Mouse (Mus musculus) CH12.LX (cell line): ENCODE measurements around the gene Mymk. TPM values are rescaled to one million over a fixed set of nuclear protein-coding genes. Genes with fewer than 3 reads are reported as not detected.

Experiments
- DNase-seq: peaks from one replicate; pipeline ENCODE4 v3.0.0-alpha.2; 2013; ENCODE audit errors: extremely low read depth
- H3K27ac ChIP-seq: 2 replicates; pipeline ENCODE4 v1.5.1; 2012; ENCODE audit warnings: low read depth, mild to moderate bottlenecking, control low read depth, moderate library complexity; ENCODE audit not compliant: insufficient read depth
- H3K27me3 ChIP-seq: replicated peaks from 2 replicates; pipeline ENCODE3; 2012; ENCODE audit warnings: inconsistent platforms
- H3K36me3 ChIP-seq, 2 experiments: replicated peaks in 1 of 2; 2 replicates each; pipeline versions ENCODE3 to v1.6.1; 2012; ENCODE audit warnings: inconsistent platforms in 1 of 2, low read length in 1 of 2, mild to moderate bottlenecking in 1 of 2, mixed read lengths in 1 of 2, moderate library complexity in 1 of 2; ENCODE audit not compliant: control insufficient read depth in 1 of 2, insufficient read depth in 1 of 2
- H3K4me1 ChIP-seq, 2 experiments: 2 replicates each; pipeline ENCODE4 v1.6.1; 2012; ENCODE audit warnings: inconsistent platforms in 1 of 2, moderate library complexity in 1 of 2; ENCODE audit not compliant: insufficient read depth in 2 of 2, control insufficient read depth in 1 of 2
- H3K4me2 ChIP-seq: 2 replicates; pipeline ENCODE4 v1.6.1; 2012; ENCODE audit warnings: low read depth, mild to moderate bottlenecking, control low read depth; ENCODE audit not compliant: poor library complexity, insufficient read depth, severe bottlenecking
- H3K4me3 ChIP-seq, 3 experiments: fragments of 150-350 bp in 1 of 3; sonication (generic) in 1 of 3; replicated peaks in 1 of 3; 2 replicates each; pipeline versions ENCODE3 to v1.5.1; 2011 to 2012; ENCODE audit warnings: low read depth in 2 of 3, low read length in 2 of 3, mild to moderate bottlenecking in 2 of 3, moderate library complexity in 2 of 3, control low read depth in 1 of 3, improper control_type of control experiment in 1 of 3, inconsistent platforms in 1 of 3, mixed read lengths in 1 of 3; ENCODE audit not compliant: poor library complexity in 1 of 3
- H3K79me2 ChIP-seq: replicated peaks from 2 replicates; pipeline ENCODE4 v1.6.1; 2012; ENCODE audit warnings: mild to moderate bottlenecking, moderate library complexity; ENCODE audit not compliant: control insufficient read depth, poor library complexity, insufficient read depth, severe bottlenecking; ENCODE audit errors: extremely low read depth
- H3K9ac ChIP-seq: 2 replicates; pipeline ENCODE4 v1.6.1; 2012; ENCODE audit warnings: low read depth, mild to moderate bottlenecking, control low read depth, moderate library complexity; ENCODE audit not compliant: insufficient read depth
- H3K9me3 ChIP-seq: replicated peaks from 2 replicates; pipeline ENCODE3; 2012; ENCODE audit warnings: low read length, inconsistent platforms, mixed read lengths
- CHD1 ChIP-seq: IDR thresholded peaks from 2 replicates; pipeline ENCODE4 v1.6.1; 2012; ENCODE audit warnings: low read depth, low read length, improper control_type of control experiment, inconsistent platforms
- CHD2 ChIP-seq: IDR thresholded peaks from 2 replicates; pipeline ENCODE4 v1.6.1; 2011; ENCODE audit warnings: low read length, improper control_type of control experiment
- CTCF ChIP-seq, 2 experiments: IDR thresholded peaks in 1 of 2; conservative IDR thresholded peaks in 1 of 2; 2 replicates each; pipeline ENCODE4 v1.5.1; 2011 to 2012; ENCODE audit warnings: low read depth in 2 of 2, low read length in 2 of 2, improper control_type of control experiment in 1 of 2, inconsistent platforms in 1 of 2, mild to moderate bottlenecking in 1 of 2, moderate library complexity in 1 of 2
- E2F4 ChIP-seq: IDR thresholded peaks from 2 replicates; pipeline ENCODE4 v1.6.1; 2011; ENCODE audit warnings: low read depth, low read length, improper control_type of control experiment; ENCODE audit not compliant: insufficient replicate concordance
- EP300 ChIP-seq: IDR thresholded peaks from 2 replicates; pipeline ENCODE4 v1.6.1; 2011; ENCODE audit warnings: low read length, improper control_type of control experiment
- ETS1 ChIP-seq: conservative IDR thresholded peaks from 2 replicates; pipeline ENCODE4 v1.6.1; 2012; ENCODE audit warnings: low read depth, mild to moderate bottlenecking, inconsistent platforms, low read length, improper control_type of control experiment, moderate library complexity
- GABPA ChIP-seq: IDR thresholded peaks from 2 replicates; pipeline ENCODE4 v1.6.1; 2012; ENCODE audit warnings: low read depth, low read length, improper control_type of control experiment, inconsistent platforms; ENCODE audit not compliant: insufficient replicate concordance
- IRF4 ChIP-seq: IDR thresholded peaks from 2 replicates; pipeline ENCODE4 v1.6.1; 2014; ENCODE audit warnings: low read depth, mild to moderate bottlenecking, inconsistent platforms, low read length, improper control_type of control experiment
- JUN ChIP-seq: IDR thresholded peaks from 2 replicates; pipeline ENCODE4 v1.6.1; 2011; ENCODE audit warnings: low read depth, mild to moderate bottlenecking, low read length, improper control_type of control experiment, moderate library complexity; ENCODE audit not compliant: insufficient read depth
- KAT2A ChIP-seq: IDR thresholded peaks from 2 replicates; pipeline ENCODE4 v1.6.1; 2012; ENCODE audit warnings: low read length, improper control_type of control experiment, inconsistent platforms; ENCODE audit not compliant: insufficient replicate concordance
- MAFK ChIP-seq: IDR thresholded peaks from 2 replicates; pipeline ENCODE4 v1.6.1; 2011; ENCODE audit warnings: low read length, improper control_type of control experiment; ENCODE audit not compliant: insufficient replicate concordance
- MAX ChIP-seq: IDR thresholded peaks from 2 replicates; pipeline ENCODE4 v1.6.1; 2011; ENCODE audit warnings: low read length, improper control_type of control experiment
- MAZ ChIP-seq: IDR thresholded peaks from 2 replicates; pipeline ENCODE4 v1.6.1; 2012; ENCODE audit warnings: low read depth, mild to moderate bottlenecking, inconsistent platforms, low read length, improper control_type of control experiment, moderate library complexity
- MEF2A ChIP-seq: IDR thresholded peaks from 2 replicates; pipeline ENCODE4 v1.6.1; 2014; ENCODE audit warnings: low read depth, mild to moderate bottlenecking, inconsistent platforms, low read length, improper control_type of control experiment, borderline replicate concordance
- NELFE ChIP-seq: IDR thresholded peaks from 2 replicates; pipeline ENCODE4 v1.6.1; 2011; ENCODE audit warnings: low read depth, low read length, improper control_type of control experiment
- NRF1 ChIP-seq: IDR thresholded peaks from 2 replicates; pipeline ENCODE4 v1.6.1; 2014; ENCODE audit warnings: low read depth, mild to moderate bottlenecking, inconsistent platforms, low read length, improper control_type of control experiment, moderate library complexity
- POLR2A ChIP-seq: IDR thresholded peaks from 2 replicates; pipeline ENCODE4 v1.6.1; 2011; ENCODE audit warnings: low read depth, mild to moderate bottlenecking, improper control_type of control experiment, low read length
- POLR2AphosphoS2 ChIP-seq: IDR thresholded peaks from 2 replicates; pipeline ENCODE4 v1.6.1; 2011; ENCODE audit warnings: low read depth, low read length, improper control_type of control experiment
- RAD21 ChIP-seq: IDR thresholded peaks from 2 replicates; pipeline ENCODE4 v1.6.1; 2011; ENCODE audit warnings: low read depth, mild to moderate bottlenecking, low read length, improper control_type of control experiment, moderate library complexity
- RCOR1 ChIP-seq: conservative IDR thresholded peaks from 2 replicates; pipeline ENCODE4 v1.6.1; 2012; ENCODE audit warnings: low read depth, mild to moderate bottlenecking, inconsistent platforms, low read length, improper control_type of control experiment
- SIN3A ChIP-seq: IDR thresholded peaks from 2 replicates; pipeline ENCODE4 v1.6.1; 2012; ENCODE audit warnings: low read length, improper control_type of control experiment, inconsistent platforms
- SMC3 ChIP-seq: IDR thresholded peaks from 2 replicates; pipeline ENCODE4 v1.6.1; 2011; ENCODE audit warnings: low read depth, low read length, improper control_type of control experiment
- TCF12 ChIP-seq: IDR thresholded peaks from 2 replicates; pipeline ENCODE4 v1.6.1; 2014; ENCODE audit warnings: low read depth, mild to moderate bottlenecking, inconsistent platforms, low read length, improper control_type of control experiment
- UBTF ChIP-seq: IDR thresholded peaks from 2 replicates; pipeline ENCODE4 v1.6.1; 2012; ENCODE audit warnings: low read depth, mild to moderate bottlenecking, inconsistent platforms, low read length, improper control_type of control experiment, moderate library complexity
- USF2 ChIP-seq: conservative IDR thresholded peaks from 2 replicates; pipeline ENCODE4 v1.6.1; 2011; ENCODE audit warnings: low read depth, low read length, improper control_type of control experiment
- ZC3H11A ChIP-seq: IDR thresholded peaks from 2 replicates; pipeline ENCODE4 v1.6.1; 2012; ENCODE audit warnings: low read depth, mild to moderate bottlenecking, inconsistent platforms, low read length, improper control_type of control experiment
- ZKSCAN1 ChIP-seq: IDR thresholded peaks from 2 replicates; pipeline ENCODE4 v1.6.1; 2012; ENCODE audit warnings: low read depth, inconsistent platforms, low read length, improper control_type of control experiment, borderline replicate concordance
- ZNF384 ChIP-seq: IDR thresholded peaks from 2 replicates; pipeline ENCODE4 v1.6.1; 2012; ENCODE audit warnings: low read depth, low read length, improper control_type of control experiment, inconsistent platforms
- dilution Hi-C: fragments of 300-500 bp; cut with MboI; formaldehyde crosslinking; loops from 2 replicates; pipeline ENCODE4 v1.14.3; 2020; ENCODE audit warnings: low sequenced_read_pairs; ENCODE audit not compliant: extremely low pct_unique_long_range_greater_than_20kb, extremely low pct_ligation_motif_present
- in situ Hi-C: fragments of 300-500 bp; cut with MboI; formaldehyde crosslinking; loops from 3 replicates; pipeline ENCODE4 v1.14.3; 2019; ENCODE audit warnings: low sequenced_read_pairs, low pct_ligation_motif_present, low pct_unique_long_range_greater_than_20kb, mixed read lengths
- polyA plus RNA-seq: library from polyadenylated mRNA; unstranded; fragments of >175 nt; gene quantifications from 2 replicates; pipeline ENCODE4 v1.2.1, GENCODE M21; 2012; ENCODE audit warnings: low read depth; ENCODE audit not compliant: insufficient read length
- total RNA-seq, 2 experiments: library from RNA; depleted of rRNA; stranded (reverse); fragments of 300-350 nt in 1 of 2; fragments of >200 nt in 1 of 2; gene quantifications; 2 replicates each; pipeline ENCODE4 v1.2.3; 2012 to 2014

The Mymk gene
- total and polyA plus RNA-seq, 3 experiments: not detected

DNA sequence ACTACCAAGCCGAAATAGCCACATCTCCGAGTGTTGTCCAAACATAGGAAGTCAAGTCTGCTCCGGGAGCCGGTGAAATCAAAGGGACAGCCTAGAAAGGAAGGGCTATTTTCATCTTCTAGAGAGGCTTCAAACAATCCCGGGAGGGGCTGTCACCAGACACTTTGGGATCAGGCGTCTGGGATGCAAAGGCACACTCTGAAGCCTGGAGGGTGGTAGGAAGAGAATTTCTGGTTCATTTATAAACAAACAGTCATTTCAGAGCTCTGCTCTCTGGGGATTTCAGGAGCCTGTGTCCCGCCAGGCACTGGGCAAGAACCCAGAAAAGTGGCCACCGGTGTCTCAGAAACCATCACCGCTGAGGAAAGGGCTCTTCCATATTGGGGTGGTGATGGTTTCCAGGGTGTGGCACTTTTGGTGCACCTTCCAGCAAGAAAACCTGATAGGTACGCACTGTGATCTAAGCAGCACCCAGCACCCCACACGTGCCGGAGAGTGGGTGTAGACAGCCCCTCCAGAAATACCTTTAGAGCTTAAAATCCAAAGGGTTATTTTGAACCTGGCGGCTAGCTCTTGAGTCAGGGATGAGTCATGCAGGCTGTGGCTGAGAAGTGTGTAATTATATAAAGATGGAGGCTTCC lies 24.5 kb upstream of the Mymk start:
- Histone ChIP-seq H3K4me2 (no peak overlapping the region), H3K36me3 (no peaks in the 10 kb centered on the region), H3K9ac (no peak overlapping the region), H3K4me3 (no peak overlapping the region), H3K9me3 (no peaks in the 10 kb centered on the region), H3K79me2 (no peaks in the 10 kb centered on the region), H3K4me1 (peaks cover 0 to 42% of the 10 kb centered on the region in 2 experiments; a peak in 2 of 4 replicates), H3K27me3 (peaks cover 12% of the 10 kb centered on the region), H3K27ac (no peak overlapping the region)
- TF ChIP-seq SIN3A (no peak), MAX (no peak), SMC3 (no peak), IRF4 (no peak), KAT2A (no peak), E2F4 (no peak), NELFE (no peak), POLR2AphosphoS2 (no peak), NRF1 (no peak), RCOR1 (no peak), USF2 (no peak), JUN (no peak), MAZ (no peak), GABPA (no peak)
- DNase-seq: no peak
- dilution Hi-C loops: no loop called here
- in situ Hi-C loops: loop anchor here (25.0 kb wide), 1 partner anchor 341 kb away; the partner anchor contains the start of genes Brd3os and Vav2

GRCm38 (mm10) chr2:27095178-27095577 lies 23.2 kb upstream of the Mymk start:
- Histone ChIP-seq H3K9me3 (no peaks in the 10 kb centered on the region), H3K9ac (no peak overlapping the region), H3K4me3 (no peak overlapping the region), H3K4me1 (peaks cover 0 to 39% of the 10 kb centered on the region in 2 experiments; a peak in 2 of 4 replicates), H3K4me2 (no peak overlapping the region), H3K36me3 (no peaks in the 10 kb centered on the region)
- no peak for DNase-seq
- in situ Hi-C loops (loop anchor here (25.0 kb wide), 1 partner anchor 342 kb away; the partner anchor contains the start of genes Brd3os and Vav2), dilution Hi-C loops (no loop called here)
- TF ChIP-seq KAT2A (no peak), POLR2AphosphoS2 (no peak), SMC3 (no peak), ZNF384 (no peak), USF2 (no peak), ZKSCAN1 (no peak), CTCF (conservative IDR thresholded peaks at IDR 0.05 in 1 of 2, IDR thresholded peaks at IDR 0.05 in 1 of 2; ENCODE audit: low read depth in 2 of 2, low read length in 2 of 2) (no peak), UBTF (no peak), TCF12 (no peak), RAD21 (no peak), CHD1 (no peak), RCOR1 (no peak), MEF2A (no peak), EP300 (no peak), ETS1 (no peak), MAFK (no peak), CHD2 (no peak), ZC3H11A (no peak), NRF1 (no peak), POLR2A (no peak)
- TF ChIP-seq, all 38 proteins: peak for 0
- H3K79me2 ChIP-seq: no peaks in the 10 kb centered on the region
- no peak overlapping the region for H3K27ac ChIP-seq
- peaks cover 12% of the 10 kb centered on the region for H3K27me3 ChIP-seq
